Mouse (Mus musculus): Measurements from ENCODE around the gene Flii.

- TF ChIP-seq CTCF (conservative IDR thresholded peaks at IDR 0.05 in 1 of 2, IDR thresholded peaks at IDR 0.05 in 1 of 2; ENCODE audit: low read depth in 2 of 2, low read length in 2 of 2) (no peak), POLR2A (IDR thresholded peaks at IDR 0.05; ENCODE audit: low read depth, low read length) (no peak), BHLHE40 (IDR thresholded peaks at IDR 0.05; ENCODE audit: low read depth, low read length) (no peak), JUND (conservative IDR thresholded peaks at IDR 0.05; ENCODE audit: low read depth, low read length) (no peak), TBP (conservative IDR thresholded peaks at IDR 0.05; ENCODE audit: low read depth, low read length) (no peak), EP300 (IDR thresholded peaks at IDR 0.05; ENCODE audit: low read length) (no peak), ELF1 (IDR thresholded peaks at IDR 0.05; ENCODE audit: low read depth, low read length) (no peak)
These were observed 15.8 kb downstream of the Flii start for GRCm38 (mm10) chr11:60711218-60711617.
